Comparison of ENCODE assay signal across 38 mouse cellular contexts in the genomic region with DNA sequence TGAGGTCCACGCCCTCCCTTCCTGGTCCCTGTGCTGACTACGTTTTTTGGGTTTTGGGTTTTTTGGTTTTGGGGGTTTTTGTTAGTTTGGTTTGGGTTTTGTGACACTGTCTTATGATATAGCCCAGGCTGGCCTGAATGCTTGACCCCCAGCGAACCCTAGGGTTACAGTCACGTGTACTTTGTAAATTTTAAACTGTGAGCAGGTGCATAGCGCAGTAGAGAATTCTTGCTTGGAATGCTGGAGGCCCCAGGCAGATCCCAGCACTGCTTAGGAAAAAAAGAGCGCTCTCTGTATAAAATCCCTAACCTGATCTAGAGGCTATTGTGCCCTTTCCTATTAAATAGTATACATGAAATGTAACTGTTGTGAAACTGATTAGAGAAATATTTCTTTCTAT. TPM values are rescaled to one million over a fixed set of nuclear protein-coding genes. Genes with fewer than 3 reads are reported as not detected.
"Had no signal": no experiment of that assay in that cellular context is flagged by ENCODE, and none has a peak within 500 bp of the region (broad histone marks: within the 10 kb centered on the region; RNA-seq: fewer than 3 reads in every experiment).

No protein-coding gene starts in this region.

- ATAC-seq: forebrain, embryonic 13.5 days; forebrain, embryonic 14.5 days; forebrain, embryonic 15.5 days; forebrain, embryonic 16.5 days; forebrain, postnatal 0 days had no signal

- H3K4me3 ChIP-seq: embryonic facial prominence, embryonic 10.5 days; embryonic facial prominence, embryonic 12.5 days; embryonic facial prominence, embryonic 13.5 days; embryonic facial prominence, embryonic 15.5 days; erythroblast, embryonic 14.5 days; forebrain, embryonic 10.5 days; forebrain, embryonic 12.5 days; forebrain, embryonic 13.5 days; forebrain, embryonic 15.5 days; gastrocnemius, adult 2 months; heart, adult 2 months had no signal

- H3K9ac ChIP-seq: embryonic facial prominence, embryonic 12.5 days; embryonic facial prominence, embryonic 13.5 days; embryonic facial prominence, embryonic 15.5 days; forebrain, embryonic 12.5 days; forebrain, embryonic 13.5 days; forebrain, embryonic 15.5 days; forebrain, postnatal 0 days had no signal

- DNase-seq: cerebellum, adult 2 months; cerebellum, adult 8-10 months; cerebellum, adult 9-10 months; cerebellum, adult 9-11 months; cerebellum, postnatal 10 days; cerebellum, postnatal 14 days; cerebellum, postnatal 25 days; cerebellum, postnatal 36 days; embryo, embryonic 11 days; forebrain, postnatal 0 days; gastrocnemius, adult 2 months; gastrocnemius, postnatal 10 days; gastrocnemius, postnatal 14 days; gastrocnemius, postnatal 25 days; gastrocnemius, postnatal 36 days; heart, adult 11 months; heart, adult 18-20 months; heart, adult 2 months had no signal

- H3K4me1 ChIP-seq: forebrain, embryonic 15.5 days had no signal

- H3K4me2 ChIP-seq: embryonic facial prominence, embryonic 12.5 days; embryonic facial prominence, embryonic 13.5 days; embryonic facial prominence, embryonic 15.5 days; forebrain, embryonic 12.5 days; forebrain, embryonic 13.5 days; forebrain, embryonic 15.5 days had no signal

- H3K27ac ChIP-seq: embryonic facial prominence, embryonic 10.5 days; embryonic facial prominence, embryonic 12.5 days; embryonic facial prominence, embryonic 13.5 days; embryonic facial prominence, embryonic 15.5 days; forebrain, embryonic 10.5 days; forebrain, embryonic 12.5 days; forebrain, embryonic 13.5 days; forebrain, embryonic 15.5 days; gastrocnemius, adult 2 months; heart, adult 2 months had no signal

- H3K36me3 ChIP-seq: embryonic facial prominence, embryonic 10.5 days; embryonic facial prominence, embryonic 12.5 days; embryonic facial prominence, embryonic 13.5 days; embryonic facial prominence, embryonic 15.5 days; forebrain, embryonic 10.5 days; forebrain, embryonic 12.5 days; forebrain, embryonic 15.5 days had no signal

- H3K9me3 ChIP-seq: embryonic facial prominence, embryonic 10.5 days; embryonic facial prominence, embryonic 12.5 days; embryonic facial prominence, embryonic 13.5 days; embryonic facial prominence, embryonic 15.5 days; forebrain, embryonic 10.5 days; forebrain, embryonic 12.5 days; forebrain, embryonic 13.5 days; forebrain, embryonic 15.5 days had no signal

RNA-seq across cellular contexts. Expression of gene Gal3st1, which starts 9.7 kb away (rescaled TPM):
- polyA plus RNA-seq: erythroblast, embryonic 14.5 days had no signal

RNA-seq across cellular contexts. Expression of gene 4930556J24Rik, which starts 16.6 kb away (rescaled TPM):
- total RNA-seq: common myeloid progenitor, adult 5-6 weeks; forebrain, postnatal 0 days; gastrocnemius, adult 18-20 months; gastrocnemius, adult 2 months; gastrocnemius, adult 8-10 months; gastrocnemius, postnatal 10 days; gastrocnemius, postnatal 14 days; gastrocnemius, postnatal 25 days; gastrocnemius, postnatal 36 days; gastrocnemius, postnatal 4 days; granulocyte monocyte progenitor cell, adult 5-6 weeks; heart, adult 18-20 months; heart, adult 2 months had no signal
- polyA plus RNA-seq: embryonic facial prominence, embryonic 11.5 days; embryonic facial prominence, embryonic 14.5 days; erythroblast, embryonic 14.5 days; forebrain, embryonic 11.5 days; forebrain, embryonic 13.5 days; forebrain, embryonic 14.5 days; forebrain, embryonic 15.5 days; forebrain, postnatal 0 days; gonadal fat pad, adult 2 months; heart, adult 2 months had no signal

RNA-seq across cellular contexts. Expression of gene Sec14l4, which starts 38.1 kb away (rescaled TPM):
- total RNA-seq: common myeloid progenitor, adult 5-6 weeks; forebrain, postnatal 0 days; gastrocnemius, adult 18-20 months; gastrocnemius, adult 2 months; gastrocnemius, adult 8-10 months; gastrocnemius, postnatal 14 days; gastrocnemius, postnatal 25 days; gastrocnemius, postnatal 36 days; granulocyte monocyte progenitor cell, adult 5-6 weeks had no signal
- polyA plus RNA-seq: embryonic facial prominence, embryonic 10.5 days; embryonic facial prominence, embryonic 11.5 days; embryonic facial prominence, embryonic 12.5 days; erythroblast, embryonic 14.5 days; forebrain, embryonic 10.5 days; forebrain, embryonic 11.5 days; forebrain, embryonic 12.5 days; forebrain, embryonic 13.5 days; forebrain, embryonic 14.5 days; forebrain, embryonic 15.5 days; forebrain, embryonic 16.5 days; forebrain, postnatal 0 days had no signal
